Mouse (Mus musculus): Measurements from ENCODE around the gene Ppfibp1. TPM values are rescaled to one million over a fixed set of nuclear protein-coding genes. Genes with fewer than 3 reads are reported as not detected.

The Ppfibp1 gene
- total and polyA plus RNA-seq, 3 experiments, result 23.4 to 28.2 (median 28.2) TPM

GRCm38 (mm10) chr6:147010358-147010757 is 122.1 kb downstream of the Ppfibp1 start:
- Histone ChIP-seq H3K4me3 (replicated peaks in 1 of 3; ENCODE audit: low read depth in 2 of 3, low read length in 2 of 3, poor library complexity in 1 of 3) (peak overlapping the region; percentile 32 to 53 (median 38)), H3K79me2 (replicated peaks; ENCODE audit: control insufficient read depth, extremely low read depth, insufficient read depth, poor library complexity, severe bottlenecking) (no peaks in the 10 kb centered on the region), H3K9ac (ENCODE audit: insufficient read depth, low read depth) (peak overlapping the region; percentile 93), H3K27ac (ENCODE audit: insufficient read depth, low read depth) (peak overlapping the region; percentile 99), H3K36me3 (replicated peaks in 1 of 2; ENCODE audit: control insufficient read depth in 1 of 2, insufficient read depth in 1 of 2, low read length in 1 of 2) (peaks cover 3 to 37% of the 10 kb centered on the region in 2 experiments), H3K4me2 (ENCODE audit: insufficient read depth, low read depth, poor library complexity, severe bottlenecking) (peak overlapping the region; percentile 83), H3K9me3 (replicated peaks; ENCODE audit: low read length) (no peaks in the 10 kb centered on the region), H3K27me3 (replicated peaks) (no peaks in the 10 kb centered on the region), H3K4me1 (ENCODE audit: control insufficient read depth in 1 of 2, insufficient read depth in 2 of 2) (peaks cover 4 to 36% of the 10 kb centered on the region in 2 experiments)
- DNase-seq (ENCODE audit: extremely low read depth), result peak; percentile 87
- peak; percentile 92 for TF ChIP-seq JUND (conservative IDR thresholded peaks at IDR 0.05; ENCODE audit: low read depth, low read length)
- peak; percentile 80 for TF ChIP-seq CHD2 (IDR thresholded peaks at IDR 0.05; ENCODE audit: low read length)
- TF ChIP-seq MAZ (IDR thresholded peaks at IDR 0.05; ENCODE audit: low read depth, low read length), result peak; percentile 69; the same call in 1 of the 2 replicates
- TF ChIP-seq IRF4 (IDR thresholded peaks at IDR 0.05; ENCODE audit: low read depth, low read length), result peak; percentile 100
- peak; percentile 54; the same call in 1 of the 2 replicates for TF ChIP-seq UBTF (IDR thresholded peaks at IDR 0.05; ENCODE audit: low read depth, low read length)
- TF ChIP-seq USF2 (conservative IDR thresholded peaks at IDR 0.05; ENCODE audit: low read depth, low read length), result no peak
- no peak for TF ChIP-seq USF1 (IDR thresholded peaks at IDR 0.05; ENCODE audit: low read depth, low read length)
- TF ChIP-seq NELFE (IDR thresholded peaks at IDR 0.05; ENCODE audit: low read depth, low read length), result no peak
- TF ChIP-seq ZC3H11A (IDR thresholded peaks at IDR 0.05; ENCODE audit: low read depth, low read length), result no peak
- peak; percentile 100 for TF ChIP-seq CHD1 (IDR thresholded peaks at IDR 0.05; ENCODE audit: low read depth, low read length)
- TF ChIP-seq E2F4 (IDR thresholded peaks at IDR 0.05; ENCODE audit: insufficient replicate concordance, low read depth, low read length), result no peak
- no peak for TF ChIP-seq KAT2A (IDR thresholded peaks at IDR 0.05; ENCODE audit: insufficient replicate concordance, low read length)
- peak; percentile 98 for TF ChIP-seq RCOR1 (conservative IDR thresholded peaks at IDR 0.05; ENCODE audit: low read depth, low read length)
- TF ChIP-seq GABPA (IDR thresholded peaks at IDR 0.05; ENCODE audit: insufficient replicate concordance, low read depth, low read length), result no peak
- TF ChIP-seq POLR2A (IDR thresholded peaks at IDR 0.05; ENCODE audit: low read depth, low read length), result no peak
- TF ChIP-seq NRF1 (IDR thresholded peaks at IDR 0.05; ENCODE audit: low read depth, low read length), result no peak
- no peak; the same call in none of the 2 replicates for TF ChIP-seq HCFC1 (IDR thresholded peaks at IDR 0.05; ENCODE audit: low read depth, low read length)
- peak; percentile 99 for TF ChIP-seq ETS1 (conservative IDR thresholded peaks at IDR 0.05; ENCODE audit: low read depth, low read length)
- TF ChIP-seq RAD21 (IDR thresholded peaks at IDR 0.05; ENCODE audit: low read depth, low read length), result no peak
- peak; percentile 75; the same call in 1 of the 2 replicates for TF ChIP-seq MYC (IDR thresholded peaks at IDR 0.05; ENCODE audit: low read depth, low read length)
- TF ChIP-seq ZMIZ1 (IDR thresholded peaks at IDR 0.05; ENCODE audit: low read depth, low read length), result peak; percentile 14; the same call in 1 of the 2 replicates
- no peak for TF ChIP-seq POLR2AphosphoS2 (IDR thresholded peaks at IDR 0.05; ENCODE audit: low read depth, low read length)
- TF ChIP-seq TBP (conservative IDR thresholded peaks at IDR 0.05; ENCODE audit: low read depth, low read length), result peak; percentile 73; the same call in 1 of the 2 replicates
- peak; percentile 97 for TF ChIP-seq MEF2A (IDR thresholded peaks at IDR 0.05; ENCODE audit: borderline replicate concordance, low read depth, low read length)
- peak; percentile 95 for TF ChIP-seq TCF12 (IDR thresholded peaks at IDR 0.05; ENCODE audit: low read depth, low read length)
- peak; percentile 91 for TF ChIP-seq BHLHE40 (IDR thresholded peaks at IDR 0.05; ENCODE audit: low read depth, low read length)
- no peak for TF ChIP-seq CTCF (conservative IDR thresholded peaks at IDR 0.05 in 1 of 2, IDR thresholded peaks at IDR 0.05 in 1 of 2; ENCODE audit: low read depth in 2 of 2, low read length in 2 of 2)
- TF ChIP-seq PAX5 (IDR thresholded peaks at IDR 0.05; ENCODE audit: low read length), result no peak
- TF ChIP-seq SIN3A (IDR thresholded peaks at IDR 0.05; ENCODE audit: low read length), result peak; percentile 100
- TF ChIP-seq ZKSCAN1 (IDR thresholded peaks at IDR 0.05; ENCODE audit: borderline replicate concordance, low read depth, low read length), result peak; percentile 53; the same call in 1 of the 2 replicates
- TF ChIP-seq SMC3 (IDR thresholded peaks at IDR 0.05; ENCODE audit: low read depth, low read length), result no peak
- TF ChIP-seq EP300 (IDR thresholded peaks at IDR 0.05; ENCODE audit: low read length), result peak; percentile 99
- TF ChIP-seq ZNF384 (IDR thresholded peaks at IDR 0.05; ENCODE audit: low read depth, low read length), result peak; percentile 99
- peak; percentile 90 for TF ChIP-seq MAFK (IDR thresholded peaks at IDR 0.05; ENCODE audit: insufficient replicate concordance, low read length)
- TF ChIP-seq MXI1 (IDR thresholded peaks at IDR 0.05; ENCODE audit: low read depth, low read length), result peak; percentile 82
- 0 out of 2 replicates have a peak, but pooled peaks have one; percentile 32 for TF ChIP-seq ELF1 (IDR thresholded peaks at IDR 0.05; ENCODE audit: low read depth, low read length)
- TF ChIP-seq MAX (IDR thresholded peaks at IDR 0.05; ENCODE audit: low read length), result peak; percentile 15; the same call in 1 of the 2 replicates
- peak; percentile 90 for TF ChIP-seq JUN (IDR thresholded peaks at IDR 0.05; ENCODE audit: insufficient read depth, low read depth, low read length)
- in situ Hi-C loops (cut with MboI; ENCODE audit: low pct_ligation_motif_present, low pct_unique_long_range_greater_than_20kb, low sequenced_read_pairs) (loop anchor here (5.0 to 10.0 kb wide), 2 partner anchors 82 to 234 kb away; partner anchors contain the start of gene Klhl42), dilution Hi-C loops (cut with MboI; ENCODE audit: extremely low pct_ligation_motif_present, extremely low pct_unique_long_range_greater_than_20kb, low sequenced_read_pairs) (no loop called here)
